Mouse (Mus musculus): Measurements from ENCODE around the gene Enoph1. TPM values are rescaled to one million over a fixed set of nuclear protein-coding genes. Genes with fewer than 3 reads are reported as not detected.

Enoph1 gene
- polyA plus RNA-seq, 1 experiment from 2014 or later, result 60.9 TPM

- H3K4me3 ChIP-seq, result no peak overlapping the region
Measured at GRCm38 (mm10) chr5:100024403-100024802, 15.4 kb upstream of the Enoph1 start.

GRCm38 (mm10) chr5:100024868-100025267 lies 14.9 kb upstream of the Enoph1 start:
- H3K4me1 ChIP-seq, result no peaks in the 10 kb centered on the region
- H3K36me3 ChIP-seq (replicated peaks), result no peaks in the 10 kb centered on the region
- no peaks in the 10 kb centered on the region for H3K27me3 ChIP-seq (replicated peaks; ENCODE audit: low read depth, poor library complexity, severe bottlenecking)
- DNase-seq (ENCODE audit: low spot score), result no peak
- 76% methylated on average over 1 of the region's 1 CpGs for WGBS
- no peaks in the 10 kb centered on the region for H3K9me3 ChIP-seq
- H3K4me3 ChIP-seq, result no peak overlapping the region
- no peak overlapping the region for H3K27ac ChIP-seq (replicated peaks)

More at GRCm38 (mm10) chr5:100024403-100024802, 15.4 kb upstream of the Enoph1 start:
- Histone ChIP-seq H3K9me3 (no peaks in the 10 kb centered on the region), H3K36me3 (replicated peaks) (no peaks in the 10 kb centered on the region), H3K27me3 (replicated peaks; ENCODE audit: low read depth, poor library complexity, severe bottlenecking) (no peaks in the 10 kb centered on the region), H3K4me1 (no peaks in the 10 kb centered on the region), H3K27ac (replicated peaks) (no peak overlapping the region)
- 76% methylated on average over 5 of the region's 5 CpGs for WGBS
- no peak for DNase-seq (ENCODE audit: low spot score)

- DNase-seq (ENCODE audit: low spot score), result no peak
- no peaks in the 10 kb centered on the region for H3K9me3 ChIP-seq
- WGBS, result 75% methylated on average over 6 of the region's 6 CpGs
- no peaks in the 10 kb centered on the region for H3K4me1 ChIP-seq
- H3K4me3 ChIP-seq, result no peak overlapping the region
- H3K27ac ChIP-seq (replicated peaks), result no peak overlapping the region
- H3K27me3 ChIP-seq (replicated peaks; ENCODE audit: low read depth, poor library complexity, severe bottlenecking), result no peaks in the 10 kb centered on the region
- H3K36me3 ChIP-seq (replicated peaks), result peaks cover 41% of the 10 kb centered on the region
Measured at GRCm38 (mm10) chr5:100030069-100030468, 9.7 kb upstream of the Enoph1 start.

GRCm38 (mm10) chr5:100032107-100032506 lies 7.7 kb upstream of the Enoph1 start:
- 91% methylated on average over 2 of the region's 2 CpGs for WGBS
- Histone ChIP-seq H3K36me3 (replicated peaks) (peaks cover 62% of the 10 kb centered on the region), H3K27ac (replicated peaks) (no peak overlapping the region), H3K27me3 (replicated peaks; ENCODE audit: low read depth, poor library complexity, severe bottlenecking) (no peaks in the 10 kb centered on the region), H3K9me3 (no peaks in the 10 kb centered on the region), H3K4me3 (no peak overlapping the region), H3K4me1 (peaks cover 16% of the 10 kb centered on the region)
- no peak for DNase-seq (ENCODE audit: low spot score)

GRCm38 (mm10) chr5:100032646-100033045 lies 7.1 kb upstream of the Enoph1 start:
- WGBS, result 80% methylated on average over 3 of the region's 3 CpGs
- Histone ChIP-seq H3K27me3 (replicated peaks; ENCODE audit: low read depth, poor library complexity, severe bottlenecking) (no peaks in the 10 kb centered on the region), H3K4me3 (no peak overlapping the region), H3K36me3 (replicated peaks) (peaks cover 67% of the 10 kb centered on the region), H3K9me3 (no peaks in the 10 kb centered on the region), H3K4me1 (peaks cover 20% of the 10 kb centered on the region), H3K27ac (replicated peaks) (no peak overlapping the region)
- DNase-seq (ENCODE audit: low spot score), result no peak

GRCm38 (mm10) chr5:100035950-100036349 lies 3.8 kb upstream of the Enoph1 start:
- peak overlapping the region; percentile 82 for H3K4me3 ChIP-seq
- H3K36me3 ChIP-seq (replicated peaks), result peaks cover 67% of the 10 kb centered on the region
- H3K27ac ChIP-seq (replicated peaks), result no peak overlapping the region
- H3K9me3 ChIP-seq, result no peaks in the 10 kb centered on the region
- DNase-seq (ENCODE audit: low spot score), result no peak
- H3K27me3 ChIP-seq (replicated peaks; ENCODE audit: low read depth, poor library complexity, severe bottlenecking), result no peaks in the 10 kb centered on the region
- 62% methylated on average over 7 of the region's 7 CpGs for WGBS
- peaks cover 29% of the 10 kb centered on the region for H3K4me1 ChIP-seq

GRCm38 (mm10) chr5:100036681-100037080 lies 3.1 kb upstream of the Enoph1 start:
- WGBS, result 39% methylated on average over 7 of the region's 7 CpGs
- H3K9me3 ChIP-seq, result no peaks in the 10 kb centered on the region
- H3K27me3 ChIP-seq (replicated peaks; ENCODE audit: low read depth, poor library complexity, severe bottlenecking), result no peaks in the 10 kb centered on the region
- H3K4me1 ChIP-seq, result peaks cover 36% of the 10 kb centered on the region
- peak overlapping the region; percentile 82 for H3K4me3 ChIP-seq
- peaks cover 62% of the 10 kb centered on the region for H3K36me3 ChIP-seq (replicated peaks)
- DNase-seq (ENCODE audit: low spot score), result peak; percentile 53
- no peak overlapping the region for H3K27ac ChIP-seq (replicated peaks)

- Histone ChIP-seq H3K27me3 (replicated peaks; ENCODE audit: low read depth, poor library complexity, severe bottlenecking) (no peaks in the 10 kb centered on the region), H3K36me3 (replicated peaks) (peaks cover 58% of the 10 kb centered on the region), H3K9me3 (no peaks in the 10 kb centered on the region), H3K4me3 (peak overlapping the region; percentile 82), H3K4me1 (peaks cover 37% of the 10 kb centered on the region), H3K27ac (replicated peaks) (peak overlapping the region; percentile 99)
- WGBS, result under 1% methylated on average over 45 of the region's 45 CpGs
- DNase-seq (ENCODE audit: low spot score), result peak; percentile 93
Measured at GRCm38 (mm10) chr5:100037965-100038713, 1.6 kb upstream of the Enoph1 start.

GRCm38 (mm10) chr5:100038714-100039601 lies 827 bp upstream of the Enoph1 start:
- WGBS, result under 1% methylated on average over 113 of the region's 113 CpGs
- peaks cover 55% of the 10 kb centered on the region for H3K36me3 ChIP-seq (replicated peaks)

GRCm38 (mm10) chr5:100040281-100040784 lies 548 bp downstream of the Enoph1 start:
- Histone ChIP-seq H3K27me3 (replicated peaks; ENCODE audit: low read depth, poor library complexity, severe bottlenecking) (no peaks in the 10 kb centered on the region), H3K4me3 (peak overlapping the region; percentile 82), H3K4me1 (peaks cover 37% of the 10 kb centered on the region), H3K9me3 (no peaks in the 10 kb centered on the region), H3K36me3 (replicated peaks) (peaks cover 41% of the 10 kb centered on the region), H3K27ac (replicated peaks) (peak overlapping the region; percentile 99)
- peak; percentile 67 for DNase-seq (ENCODE audit: low spot score)
- under 1% methylated on average over 19 of the region's 19 CpGs for WGBS

More at GRCm38 (mm10) chr5:100038714-100039601, 827 bp upstream of the Enoph1 start:
- DNase-seq (ENCODE audit: low spot score), result peak; percentile 98
- peaks cover 37% of the 10 kb centered on the region for H3K4me1 ChIP-seq
- H3K9me3 ChIP-seq, result no peaks in the 10 kb centered on the region
- no peaks in the 10 kb centered on the region for H3K27me3 ChIP-seq (replicated peaks; ENCODE audit: low read depth, poor library complexity, severe bottlenecking)
- H3K4me3 ChIP-seq, result peak overlapping the region; percentile 82
- peak overlapping the region; percentile 99 for H3K27ac ChIP-seq (replicated peaks)

- Histone ChIP-seq H3K9me3 (no peaks in the 10 kb centered on the region), H3K27ac (replicated peaks) (no peak overlapping the region), H3K4me1 (peaks cover 33% of the 10 kb centered on the region), H3K36me3 (replicated peaks) (peaks cover 32% of the 10 kb centered on the region), H3K27me3 (replicated peaks; ENCODE audit: low read depth, poor library complexity, severe bottlenecking) (no peaks in the 10 kb centered on the region), H3K4me3 (peak overlapping the region; percentile 82)
- DNase-seq (ENCODE audit: low spot score), result no peak
- WGBS, result 72% methylated on average over 4 of the region's 4 CpGs
Measured at GRCm38 (mm10) chr5:100041272-100041671, 1.5 kb downstream of the Enoph1 start.

- H3K4me1 ChIP-seq, result peaks cover 33% of the 10 kb centered on the region
- WGBS, result 90% methylated on average over 8 of the region's 8 CpGs
- H3K27me3 ChIP-seq (replicated peaks; ENCODE audit: low read depth, poor library complexity, severe bottlenecking), result no peaks in the 10 kb centered on the region
- DNase-seq (ENCODE audit: low spot score), result no peak
- H3K27ac ChIP-seq (replicated peaks), result no peak overlapping the region
- H3K9me3 ChIP-seq, result no peaks in the 10 kb centered on the region
- H3K4me3 ChIP-seq, result no peak overlapping the region
- H3K36me3 ChIP-seq (replicated peaks), result peaks cover 20% of the 10 kb centered on the region
Measured at GRCm38 (mm10) chr5:100042467-100042866, 2.7 kb downstream of the Enoph1 start.
